Comparison of ENCODE assay signal across 24 mouse cellular contexts in the genomic region with DNA sequence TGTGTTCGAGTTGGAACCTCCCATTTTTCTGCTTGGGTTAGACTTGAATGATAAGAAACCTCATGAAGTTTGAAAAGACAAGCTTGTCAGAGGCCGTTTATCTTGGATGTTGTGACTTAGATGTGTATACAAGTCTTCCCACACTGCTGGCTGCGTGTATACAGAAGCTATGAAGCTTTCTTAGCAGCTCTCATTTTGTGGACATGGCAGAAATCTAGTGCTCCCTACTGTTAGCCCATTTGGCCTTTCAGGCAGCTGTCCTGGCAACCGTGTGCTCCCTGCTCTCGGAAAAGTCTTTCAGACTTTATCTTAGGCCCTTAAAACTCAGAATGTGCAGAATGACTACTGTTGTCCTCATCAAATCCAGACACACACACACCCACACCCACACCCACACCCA. TPM values are rescaled to one million over a fixed set of nuclear protein-coding genes. Genes with fewer than 3 reads are reported as not detected.
DNase-seq lines count a peak whose midpoint lies in the region; ATAC-seq lines count a peak whose summit lies in the region.
"Had no signal": no experiment of that assay in that cellular context is flagged by ENCODE, and none has a peak within 500 bp of the region (broad histone marks: within the 10 kb centered on the region; RNA-seq: fewer than 3 reads in every experiment).

No protein-coding gene starts in this region.

- no peak overlapping the region for H3K9ac ChIP-seq in kidney, embryonic 15.5 days
- no peak overlapping the region for H3K9ac ChIP-seq in lung, embryonic 16.5 days (ENCODE audit: low read length)
- H3K9ac ChIP-seq: embryonic facial prominence, embryonic 13.5 days; embryonic facial prominence, embryonic 15.5 days; forebrain, embryonic 12.5 days had no signal

- DNase-seq in kidney, adult 9 months: no peak
- DNase-seq in lung, adult 18-20 months: no peak
- peak; percentile 28 for DNase-seq in NIH3T3 (ENCODE audit: low read depth)
- no peak for DNase-seq in adrenal gland, postnatal 25 days
- DNase-seq: adrenal gland, adult 8-10 months; adrenal gland, postnatal 14 days; cerebellum, adult 11 months; cerebellum, adult 18-20 months; cerebellum, adult 8-10 months; cerebellum, adult 9-11 months; cerebellum, postnatal 14 days; cerebellum, postnatal 36 days; embryo, embryonic 11 days had no signal

- H3K4me3 ChIP-seq in kidney, embryonic 15.5 days (replicated peaks): no peak overlapping the region
- H3K4me3 ChIP-seq in lung, embryonic 16.5 days (ENCODE audit: low read length): no peak overlapping the region
- H3K4me3 ChIP-seq: embryonic facial prominence, embryonic 13.5 days; embryonic facial prominence, embryonic 15.5 days; erythroblast, embryonic 14.5 days; forebrain, embryonic 10.5 days; forebrain, embryonic 12.5 days had no signal

- ATAC-seq in kidney, embryonic 15.5 days (replicated peaks; ENCODE audit: low FRiP score): no peak
- peak; percentile 51; the same call in 1 of the 2 replicates for ATAC-seq in lung, embryonic 16.5 days (ENCODE audit: low read depth)
- ATAC-seq: activated CD4-positive, CD25-positive, alpha-beta regulatory T cell, adult 4 months; forebrain, embryonic 14.5 days; forebrain, embryonic 16.5 days; Patski had no signal

- H3K27me3 ChIP-seq in kidney, embryonic 15.5 days: no peaks in the 10 kb centered on the region
- no peaks in the 10 kb centered on the region for H3K27me3 ChIP-seq in lung, embryonic 16.5 days (ENCODE audit: control insufficient read depth, insufficient read depth, low read depth, low read length)
- H3K27me3 ChIP-seq: embryonic facial prominence, embryonic 13.5 days; embryonic facial prominence, embryonic 15.5 days; forebrain, embryonic 12.5 days; Patski had no signal

- no peak overlapping the region for H3K4me2 ChIP-seq in kidney, embryonic 15.5 days
- no peak overlapping the region for H3K4me2 ChIP-seq in lung, embryonic 16.5 days (ENCODE audit: low read depth, low read length)
- H3K4me2 ChIP-seq: embryonic facial prominence, embryonic 13.5 days; embryonic facial prominence, embryonic 15.5 days; forebrain, embryonic 12.5 days had no signal

- no peaks in the 10 kb centered on the region for H3K36me3 ChIP-seq in kidney, embryonic 15.5 days
- H3K36me3 ChIP-seq in lung, embryonic 16.5 days (ENCODE audit: control insufficient read depth, insufficient read depth, low read length): no peaks in the 10 kb centered on the region
- H3K36me3 ChIP-seq: embryonic facial prominence, embryonic 13.5 days; embryonic facial prominence, embryonic 15.5 days; forebrain, embryonic 10.5 days; forebrain, embryonic 12.5 days had no signal

- H3K4me1 ChIP-seq in kidney, embryonic 15.5 days: no peaks in the 10 kb centered on the region
- no peaks in the 10 kb centered on the region for H3K4me1 ChIP-seq in lung, embryonic 16.5 days (replicated peaks; ENCODE audit: control insufficient read depth, insufficient read depth, low read length)
- H3K4me1 ChIP-seq: embryonic facial prominence, embryonic 13.5 days; embryonic facial prominence, embryonic 15.5 days; forebrain, embryonic 10.5 days; forebrain, embryonic 12.5 days had no signal

- WGBS in kidney, embryonic 15.5 days: 59% methylated on average over 5 of the region's 5 CpGs
- WGBS in lung, embryonic 16.5 days: 43% methylated on average over 5 of the region's 5 CpGs

- H3K9me3 ChIP-seq in kidney, embryonic 15.5 days (replicated peaks): no peaks in the 10 kb centered on the region
- H3K9me3 ChIP-seq in lung, embryonic 16.5 days (ENCODE audit: control insufficient read depth, low read length): no peaks in the 10 kb centered on the region
- H3K9me3 ChIP-seq: embryonic facial prominence, embryonic 13.5 days; embryonic facial prominence, embryonic 15.5 days; forebrain, embryonic 10.5 days; forebrain, embryonic 12.5 days had no signal

- H3K27ac ChIP-seq in kidney, embryonic 15.5 days: peak overlapping the region; percentile 45; the same call in 1 of the 2 replicates
- no peak overlapping the region for H3K27ac ChIP-seq in lung, embryonic 16.5 days (ENCODE audit: low read length)
- H3K27ac ChIP-seq: embryonic facial prominence, embryonic 13.5 days; embryonic facial prominence, embryonic 15.5 days; forebrain, embryonic 10.5 days; forebrain, embryonic 12.5 days had no signal

RNA-seq across cellular contexts. Expression of gene Uxs1, which starts 31.4 kb away (rescaled TPM):
- 26.4 and 28.0 TPM in 2 replicates for polyA plus RNA-seq in kidney, embryonic 15.5 days (2015; fragmentation: Nextera tagmentation; extraction: Ambion mirVana)
- polyA plus RNA-seq in lung, embryonic 16.5 days (2015; fragmentation: Nextera tagmentation; extraction: Ambion mirVana): 25.6 and 28.6 TPM in 2 replicates
- 45.8 and 56.1 TPM in 2 replicates for total RNA-seq in adrenal gland, postnatal 25 days (2021)
